Mouse (Mus musculus) cerebellum, postnatal 14 days (tissue): ENCODE measurements around the gene Stx18.

Experiments used
- DNase-seq, 2 experiments: peaks; one replicate each; pipeline ENCODE4 v3.0.0; 2021; ENCODE audit warnings: mixed read lengths in 2 of 2

The Stx18 gene

GRCm38 (mm10) chr5:38137163-38137562, 98.6 kb downstream of the Stx18 start:
- DNase-seq: peak in 1 of 2 experiments; percentile 3

GRCm38 (mm10) chr5:38140893-38141292, 102.4 kb downstream of the Stx18 start:
- no peak for DNase-seq

GRCm38 (mm10) chr5:38146524-38146923, 108.0 kb downstream of the Stx18 start:
- DNase-seq: no peak

DNA sequence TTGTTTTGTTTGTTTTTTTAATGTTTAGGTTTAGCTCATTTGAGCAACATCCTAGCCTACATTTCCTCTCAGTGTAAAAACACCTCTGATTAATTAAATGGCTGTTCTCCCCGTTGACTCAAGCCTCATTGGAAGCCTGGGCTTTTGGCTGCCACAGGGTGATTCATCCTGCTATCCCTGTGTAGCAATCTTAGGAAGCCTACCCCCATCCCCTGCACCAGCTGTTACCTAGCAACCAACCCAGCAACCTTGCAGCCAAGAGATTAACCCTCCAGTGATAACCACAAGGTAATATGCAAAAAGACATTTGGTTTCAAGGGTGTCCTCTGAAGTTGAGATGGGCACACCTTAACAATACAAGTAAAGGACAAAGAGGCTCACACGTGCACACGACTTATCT, 112.7 kb downstream of the Stx18 start:
- DNase-seq: peak; percentile 49 to 52

- peak; percentile 45 to 71 for DNase-seq
Measured at GRCm38 (mm10) chr5:38152201-38153108, 113.9 kb downstream of the Stx18 start.

GRCm38 (mm10) chr5:38153636-38154035, 115.1 kb downstream of the Stx18 start:
- DNase-seq: peak; percentile 53 to 70

- DNase-seq: peak; percentile 48 to 65
Measured at GRCm38 (mm10) chr5:38157481-38158020, 119.0 kb downstream of the Stx18 start.

GRCm38 (mm10) chr5:38158501-38158946, 120.0 kb downstream of the Stx18 start:
- DNase-seq: peak; percentile 58 to 64

GRCm38 (mm10) chr5:38158947-38159633, 120.5 kb downstream of the Stx18 start:
- peak; percentile 91 to 93 for DNase-seq

- DNase-seq: peak in 1 of 2 experiments; percentile 46
Measured at GRCm38 (mm10) chr5:38159634-38160413, 121.3 kb downstream of the Stx18 start, which contains the start of gene Nsg1. Gene Nsg1 (minus strand): TSS chr5:38159907.

- no peak for DNase-seq
Measured at GRCm38 (mm10) chr5:38168497-38168896, 130.0 kb downstream of the Stx18 start.

- DNase-seq: no peak
Measured at GRCm38 (mm10) chr5:38173766-38174165, 135.2 kb downstream of the Stx18 start.

DNA sequence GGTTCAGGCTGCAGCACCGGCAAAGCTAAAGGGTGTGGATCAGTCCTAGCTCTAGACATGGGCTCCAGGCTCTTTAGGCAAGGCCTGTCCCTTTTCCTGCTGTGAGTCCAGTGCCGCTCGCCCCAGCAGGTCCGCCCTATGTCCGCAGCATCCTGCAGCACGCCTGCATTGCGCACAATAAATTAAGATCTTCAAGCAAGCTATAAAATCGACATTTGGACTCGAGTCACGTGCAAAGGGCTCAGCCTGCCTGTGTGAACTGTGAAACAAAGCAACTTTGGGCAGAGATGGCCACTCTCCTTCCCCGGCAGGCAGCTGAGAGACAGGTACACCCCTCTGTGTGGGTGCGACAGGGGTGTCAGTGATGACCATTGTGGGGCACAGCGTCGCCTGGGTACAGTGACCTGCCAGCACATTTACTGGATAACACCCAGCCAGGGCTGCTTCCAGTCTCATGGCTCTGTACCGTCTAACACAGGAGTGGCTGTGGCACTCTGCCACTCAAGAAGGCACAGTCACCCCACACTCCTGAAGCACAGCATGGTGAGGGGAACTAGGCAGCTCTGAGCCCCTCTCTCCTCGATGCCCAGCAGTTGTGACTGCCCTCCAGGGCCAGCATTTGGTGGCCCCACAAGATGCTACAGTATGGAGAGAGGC, 135.8 kb downstream of the Stx18 start:
- no peak for DNase-seq

DNA sequence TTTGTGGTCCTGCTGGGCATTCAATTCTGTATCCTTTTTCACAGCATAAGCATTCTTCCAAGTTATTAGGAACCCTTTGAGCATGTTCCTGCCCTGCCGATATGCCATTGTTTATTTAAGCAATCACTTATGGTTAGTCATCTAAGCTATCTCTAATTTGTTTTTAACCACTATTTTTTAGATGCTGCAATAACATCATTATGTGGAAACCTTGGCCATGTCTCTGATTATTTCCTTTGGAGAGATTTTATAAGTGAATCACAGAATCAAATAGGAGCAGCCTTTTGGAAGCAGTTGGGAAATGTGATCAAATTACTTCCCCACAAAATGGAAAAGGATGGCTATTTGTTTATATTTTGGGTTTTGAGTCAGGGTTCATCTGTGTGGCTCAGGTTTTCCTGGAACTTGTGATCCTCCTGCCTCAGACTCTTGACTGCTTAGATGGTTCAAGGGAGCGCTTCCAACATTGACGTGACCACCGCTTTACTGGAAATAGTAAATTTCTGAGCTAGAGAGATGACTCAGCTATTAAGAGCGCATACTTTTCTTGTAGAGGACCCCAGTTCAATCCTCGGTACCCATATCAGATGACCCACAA, 146.2 kb downstream of the Stx18 start:
- no peak for DNase-seq

DNA sequence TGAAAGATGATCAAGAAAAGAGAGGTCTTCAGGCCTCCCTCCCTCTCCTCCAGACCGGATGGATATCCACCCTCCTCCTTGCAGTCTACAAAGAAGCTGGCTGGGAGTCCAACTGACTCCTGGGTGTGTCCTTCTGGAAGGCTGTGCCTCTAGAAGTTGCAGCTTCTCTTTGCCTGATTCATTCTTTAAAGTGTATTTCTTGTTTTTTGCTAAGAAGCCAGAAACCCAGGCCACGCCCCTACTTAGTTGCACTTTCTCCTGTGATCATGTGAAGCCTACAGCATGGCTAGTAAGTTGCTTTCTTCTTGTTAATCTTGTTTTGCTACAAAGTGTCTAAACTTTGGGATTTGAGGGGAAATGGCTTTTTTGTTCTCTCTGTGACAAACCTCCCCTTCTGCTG, 148.5 kb downstream of the Stx18 start:
- DNase-seq: no peak
